Mouse (Mus musculus): ENCODE data around the gene Mmp24.

Mmp24 gene

DNA sequence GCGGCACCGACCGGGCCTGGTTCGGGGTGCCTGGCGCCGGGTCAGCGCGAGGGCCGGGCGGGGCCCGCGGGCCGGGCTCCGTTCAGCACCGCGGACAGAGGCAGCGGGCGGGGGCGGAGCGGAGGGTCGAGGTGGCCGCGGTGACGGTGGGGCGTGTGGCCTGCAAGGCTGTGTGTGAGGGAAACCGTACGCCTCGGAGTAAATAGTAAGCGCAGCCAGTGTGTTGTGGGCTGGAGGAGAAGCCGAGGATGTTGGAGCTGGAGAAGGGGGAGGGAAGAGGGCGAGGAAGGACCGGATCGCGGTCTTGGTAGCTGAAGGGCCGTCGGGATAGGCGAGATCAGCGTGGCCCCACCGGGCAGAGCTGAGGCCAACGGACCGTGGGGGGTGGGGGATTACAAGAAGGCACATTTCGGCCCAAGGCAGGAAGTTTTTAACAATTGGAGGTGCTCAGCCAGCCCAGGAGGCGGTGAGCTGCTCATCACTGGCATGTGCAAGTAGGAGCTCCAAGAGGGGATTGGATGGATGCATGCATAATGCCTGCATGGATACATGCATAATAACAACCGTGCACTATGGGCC, 632 bp downstream of the Mmp24 start:
- DNase-seq (ENCODE audit: low spot score in 2 of 2), result peak; percentile 51 to 75

DNA sequence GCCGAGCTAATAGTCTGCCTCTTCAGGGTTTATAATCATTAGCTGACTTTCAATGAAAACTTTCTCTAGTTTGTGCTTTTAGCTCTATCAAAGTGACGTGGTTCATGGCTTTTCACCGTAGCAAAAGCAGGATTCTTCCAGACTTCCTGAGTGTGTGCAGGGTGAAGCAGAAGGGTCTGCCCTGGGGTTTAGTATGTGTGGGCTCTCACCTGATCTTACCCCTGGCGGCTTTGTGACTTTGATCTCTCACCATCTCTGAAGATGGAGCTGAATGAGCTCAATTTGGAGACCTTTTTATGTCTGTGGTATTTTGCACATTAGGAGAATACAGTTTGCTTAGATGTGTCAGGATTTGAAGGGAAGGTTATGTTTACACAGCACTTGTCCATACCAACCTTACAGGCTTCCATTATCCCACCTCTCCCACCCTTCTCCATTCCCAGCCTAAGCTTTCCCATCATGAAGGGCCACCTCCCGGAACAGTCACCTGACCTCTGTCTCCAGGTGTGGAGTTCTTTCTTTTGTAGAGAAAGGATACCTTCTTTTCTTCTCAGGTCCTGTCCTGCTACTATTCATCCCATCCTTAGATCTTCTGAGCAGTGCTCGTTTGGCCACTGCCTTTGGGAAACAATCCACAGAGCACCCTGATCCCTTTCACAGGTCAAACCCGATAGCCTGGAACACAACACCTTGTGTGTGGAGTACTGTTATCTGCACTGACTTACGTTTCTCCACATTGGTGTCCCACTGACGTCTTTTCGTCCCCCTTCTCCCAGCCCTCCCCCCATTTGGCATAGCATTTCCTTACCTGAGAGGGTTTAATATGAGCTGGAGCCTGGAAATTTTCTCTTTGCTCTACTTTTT, 1.9 kb downstream of the Mmp24 start:
- DNase-seq (ENCODE audit: low spot score in 2 of 2), result no peak

DNA sequence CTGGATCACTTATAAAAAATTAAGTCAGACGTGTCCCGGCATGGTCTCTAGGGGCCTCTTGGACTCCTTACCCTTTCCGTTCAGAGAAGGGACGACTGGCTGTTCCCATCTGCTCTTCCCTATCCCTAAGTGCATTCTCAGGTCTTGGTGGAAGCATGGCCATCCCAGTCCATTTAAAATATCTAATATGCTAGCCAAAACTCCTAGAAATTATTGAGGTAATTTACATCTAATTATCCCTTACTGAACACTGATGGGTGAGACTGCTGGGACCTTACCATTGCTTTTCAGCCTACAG, 2.5 kb downstream of the Mmp24 start:
- no peak for DNase-seq (ENCODE audit: low spot score in 2 of 2)

DNA sequence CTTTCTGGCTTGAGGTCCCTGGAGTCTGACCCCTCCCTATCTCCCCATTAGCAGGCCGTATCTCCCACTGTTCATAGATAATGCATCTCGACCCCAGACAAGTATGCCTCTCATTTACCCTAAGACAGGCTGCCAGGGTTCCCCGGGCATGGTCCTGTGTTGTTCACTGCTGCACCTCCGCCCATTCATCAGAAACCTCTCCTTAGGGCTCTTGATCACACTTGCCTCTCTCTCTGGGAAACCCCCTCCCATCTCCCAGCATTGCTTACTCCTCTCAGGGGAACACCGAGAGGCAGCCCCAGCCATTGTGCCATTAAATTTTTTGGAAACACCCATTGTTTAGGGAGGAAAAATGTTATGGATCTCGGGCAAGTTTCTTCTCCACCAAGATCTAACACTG, 2.9 kb downstream of the Mmp24 start:
- no peak for DNase-seq (ENCODE audit: low spot score in 2 of 2)

DNA sequence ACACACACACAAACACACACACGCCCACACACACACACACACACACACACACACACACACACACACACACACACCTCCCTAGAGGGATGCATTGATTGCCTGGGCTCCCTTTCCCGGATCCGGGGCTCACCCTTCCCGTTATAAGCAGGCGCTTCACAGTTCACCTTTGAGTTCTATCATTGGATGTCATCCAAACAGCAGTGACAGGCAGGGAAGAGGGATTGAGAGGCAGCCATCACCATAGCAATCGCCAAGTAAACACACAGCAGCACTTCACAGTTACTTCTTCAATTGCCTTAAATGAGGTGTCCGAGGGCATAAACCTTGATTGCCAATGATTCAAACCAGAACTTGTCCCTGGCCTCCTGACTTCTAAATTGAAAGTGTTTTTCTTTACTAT, 3.9 kb downstream of the Mmp24 start:
- no peak for DNase-seq (ENCODE audit: low spot score in 2 of 2)

DNA sequence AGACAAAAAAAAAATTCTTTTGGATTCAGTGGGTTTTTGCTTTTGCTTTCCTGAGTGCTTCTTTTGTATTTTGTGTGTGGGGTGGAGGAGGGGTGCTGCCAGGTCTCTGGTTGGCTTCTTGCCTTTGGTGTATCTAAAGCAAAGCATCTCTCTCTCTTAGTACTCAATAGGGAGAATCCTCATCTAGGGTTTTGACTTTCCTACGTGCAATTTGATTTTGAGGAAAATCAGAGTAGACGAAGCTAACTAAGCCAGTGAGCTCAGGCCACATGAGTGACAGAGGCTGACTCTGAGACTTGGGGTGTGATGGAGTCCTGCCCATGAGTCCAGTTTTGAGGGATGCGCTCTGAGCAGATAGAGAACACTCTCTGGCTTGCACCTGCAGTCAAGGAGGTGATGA, 4.4 kb downstream of the Mmp24 start:
- DNase-seq (ENCODE audit: low spot score in 2 of 2), result no peak

DNA sequence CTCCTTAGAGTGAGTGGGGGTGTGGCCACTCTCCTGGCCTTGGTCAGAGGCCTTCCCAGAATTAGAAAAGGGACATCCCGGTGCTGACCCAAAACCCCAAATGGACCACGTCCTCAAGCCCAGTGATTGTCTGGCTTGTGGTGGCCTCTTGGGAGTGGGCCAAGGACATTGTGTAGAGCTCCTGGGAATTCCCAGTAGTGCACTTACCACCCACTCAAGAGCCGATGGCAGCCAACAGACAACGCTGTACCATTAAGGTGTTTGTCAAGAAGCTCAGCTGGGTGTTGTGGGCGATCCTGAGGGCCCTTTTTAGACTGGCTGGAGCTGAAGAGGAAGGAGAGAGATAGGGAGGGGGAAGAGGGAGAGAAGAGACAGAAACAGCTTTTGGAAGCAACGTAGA, 9.4 kb downstream of the Mmp24 start:
- DNase-seq (ENCODE audit: low spot score in 2 of 2), result no peak

DNA sequence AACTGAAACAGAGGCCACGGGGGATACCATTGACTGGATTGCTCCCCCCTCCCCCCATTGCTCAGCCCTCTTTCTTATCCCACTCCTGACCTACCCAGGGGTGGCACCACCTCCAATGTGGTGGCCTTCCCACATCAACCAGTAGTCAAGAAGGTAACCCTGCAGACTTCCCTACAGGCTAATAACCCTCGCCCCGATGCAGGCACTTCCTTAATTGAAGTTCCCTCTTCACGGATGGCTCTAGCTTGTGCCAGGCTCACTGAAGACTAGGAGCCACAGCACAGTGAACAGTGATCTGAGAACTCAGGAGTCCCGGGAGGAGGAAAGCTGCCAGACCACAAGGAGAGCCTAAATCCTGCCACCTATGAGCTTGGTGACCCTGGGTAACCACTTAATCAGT, 11.8 kb downstream of the Mmp24 start:
- no peak for DNase-seq (ENCODE audit: low spot score in 2 of 2)

DNA sequence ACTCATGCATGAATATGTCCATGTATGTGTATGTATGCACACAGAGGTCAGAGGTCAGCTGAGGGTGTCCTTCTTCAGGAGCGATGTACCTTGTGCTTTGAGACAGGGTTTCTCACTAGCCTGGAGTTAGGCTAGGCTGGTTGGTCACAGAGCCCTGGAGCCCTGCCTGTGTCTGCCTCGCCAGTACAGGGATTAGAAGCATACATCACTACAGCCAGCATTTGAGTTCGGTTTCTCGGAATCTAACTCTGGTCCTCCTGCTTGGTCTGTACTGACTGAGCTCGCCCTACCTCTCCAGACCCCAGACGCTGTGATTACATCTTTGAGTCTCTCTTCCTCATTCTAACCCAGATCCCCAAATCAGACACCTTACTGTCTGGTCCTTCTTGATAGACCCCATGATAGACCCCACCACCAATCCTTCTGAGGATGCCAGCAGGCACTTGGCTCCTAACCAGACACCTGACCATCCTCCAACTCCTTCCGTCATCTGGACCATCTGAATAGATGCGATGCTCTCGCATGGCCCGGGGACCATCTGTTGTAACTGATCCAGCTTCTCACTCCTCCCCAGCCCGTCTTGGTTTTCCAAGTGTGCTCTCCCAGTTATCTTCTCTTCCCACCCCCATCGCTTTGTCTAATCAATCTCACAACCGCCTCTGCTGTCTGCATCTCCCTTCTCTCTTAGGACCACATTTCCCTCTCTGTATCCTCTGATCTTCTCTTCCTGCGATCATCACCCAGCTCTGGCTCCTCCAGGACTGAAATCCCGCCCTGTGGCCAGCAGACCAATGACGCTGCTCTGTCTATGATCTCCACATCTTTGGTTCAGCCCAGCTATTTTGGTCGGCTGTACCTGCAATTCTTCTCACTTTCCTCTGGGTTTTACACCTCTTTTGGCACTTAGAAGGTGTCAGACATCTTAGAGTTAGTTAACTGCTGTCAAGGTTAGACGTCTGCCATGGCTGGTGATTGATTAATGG, 13.1 kb downstream of the Mmp24 start:
- no peak for DNase-seq (ENCODE audit: low spot score in 2 of 2)

DNA sequence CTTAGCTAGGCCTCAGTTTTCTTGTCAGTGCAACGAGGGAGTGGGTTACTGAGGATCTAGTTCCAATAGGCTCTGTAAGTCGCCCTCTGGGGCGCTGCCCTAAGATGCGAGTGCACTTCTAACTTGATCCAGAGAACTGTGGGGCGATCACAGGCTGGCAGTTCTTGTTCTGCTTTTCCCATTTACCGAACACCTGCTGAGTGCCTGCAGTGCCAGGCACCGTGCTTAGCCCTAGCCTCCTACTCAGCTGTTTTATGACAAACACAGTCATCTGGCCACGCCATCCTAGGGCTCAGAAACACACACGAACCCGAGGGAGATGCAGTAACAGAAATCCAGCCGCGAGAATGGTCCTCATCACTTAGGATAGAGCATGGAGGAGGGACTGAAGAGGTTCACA, 17.8 kb downstream of the Mmp24 start:
- no peak for DNase-seq (ENCODE audit: low spot score in 2 of 2)

DNA sequence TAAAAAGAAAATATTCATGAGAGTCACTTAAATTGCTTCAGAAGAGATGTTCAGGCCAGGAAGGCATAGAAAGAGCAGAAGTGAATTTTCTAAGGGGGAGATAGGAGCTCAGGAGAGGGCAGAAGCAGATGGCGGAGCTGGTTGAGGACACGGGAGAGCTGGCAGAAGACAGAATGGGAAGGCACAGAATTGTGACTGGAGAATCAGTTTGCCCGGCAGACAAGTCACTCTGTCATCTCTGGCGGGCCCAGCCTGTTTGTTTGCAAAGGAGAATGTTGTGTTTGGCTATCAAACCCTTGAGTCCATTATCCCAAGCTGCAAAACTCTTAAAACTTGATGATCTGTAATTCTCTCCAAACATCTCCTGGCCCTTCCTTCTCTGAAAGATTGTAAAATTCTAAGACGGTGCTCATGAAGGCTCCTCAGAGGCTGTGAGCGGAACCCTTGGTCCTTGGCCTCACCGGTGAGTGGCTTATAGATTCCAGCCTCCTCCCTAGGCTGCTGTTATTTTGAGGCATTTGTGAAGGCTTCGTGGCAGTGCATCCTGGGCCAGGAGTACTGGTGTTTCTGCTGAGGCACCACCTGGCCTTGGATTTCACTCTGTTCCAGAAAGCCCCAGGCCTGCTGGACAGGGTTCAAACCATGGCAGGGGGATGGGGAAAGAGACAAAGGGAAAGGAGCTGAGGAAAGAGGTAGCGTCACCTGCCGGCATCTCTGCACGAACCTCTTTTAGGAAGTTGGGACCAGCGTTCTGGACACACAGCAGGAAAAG, 19.7 kb downstream of the Mmp24 start:
- no peak for DNase-seq (ENCODE audit: low spot score in 2 of 2)

DNA sequence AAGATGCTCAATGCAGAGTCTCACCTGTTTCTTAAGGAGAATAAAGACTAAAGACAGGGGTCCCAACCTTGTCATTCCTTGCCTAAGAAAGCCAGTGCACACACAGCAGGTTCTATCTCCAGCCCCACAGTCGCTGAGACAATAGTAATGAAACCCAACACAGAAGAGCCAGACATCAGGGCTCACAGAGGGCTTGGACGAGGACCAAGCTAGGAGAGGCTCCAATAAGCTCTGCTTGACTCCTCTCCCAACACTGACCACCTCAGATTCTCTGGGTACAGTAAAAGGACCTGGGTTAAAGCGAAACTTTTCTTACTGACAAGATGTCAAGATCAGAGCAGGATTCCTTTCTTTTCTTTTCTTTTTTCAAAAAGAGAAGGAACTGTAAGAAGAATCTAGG, 23.5 kb downstream of the Mmp24 start:
- no peak for DNase-seq (ENCODE audit: low spot score in 2 of 2)

DNA sequence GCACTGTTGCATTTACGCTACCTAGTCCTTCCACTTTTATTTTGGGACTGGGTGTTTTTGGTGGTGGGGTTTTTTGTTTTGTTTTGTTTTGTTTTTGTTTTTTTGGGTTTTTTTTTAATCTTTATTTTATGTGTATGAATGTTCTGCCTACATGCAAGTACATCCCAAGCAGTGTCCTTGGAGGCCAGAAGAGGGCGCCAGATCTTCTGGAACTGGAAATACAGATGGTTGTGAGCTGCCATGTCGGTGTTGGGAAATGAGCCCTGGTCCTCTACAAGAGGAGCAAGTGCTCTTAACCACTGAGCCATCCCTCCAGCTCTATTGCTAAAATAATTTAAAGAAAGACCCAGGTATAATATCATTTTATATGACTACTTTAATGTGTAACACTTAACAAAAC, 27.6 kb downstream of the Mmp24 start:
- no peak for DNase-seq (ENCODE audit: low spot score in 2 of 2)

DNA sequence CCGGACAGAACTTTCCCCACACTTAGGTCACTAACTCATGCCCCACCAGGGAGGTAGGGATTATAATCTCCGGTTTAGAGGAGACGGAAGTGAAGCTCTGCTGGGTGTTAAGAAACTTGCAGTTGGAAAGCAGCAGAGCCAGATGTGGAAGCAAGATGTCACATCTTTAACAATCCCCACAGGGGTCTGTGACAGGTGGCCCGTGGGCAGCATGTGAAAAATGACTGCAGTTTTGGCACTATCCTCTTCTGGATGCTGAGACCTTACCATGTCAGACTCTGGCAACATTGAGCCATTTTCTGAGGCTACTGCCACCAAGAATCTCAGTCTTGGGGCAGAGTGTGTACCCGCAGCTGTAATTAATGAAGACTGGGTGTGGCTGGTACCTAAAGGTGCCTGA, 28.9 kb downstream of the Mmp24 start:
- no peak for DNase-seq (ENCODE audit: low spot score in 2 of 2)

DNA sequence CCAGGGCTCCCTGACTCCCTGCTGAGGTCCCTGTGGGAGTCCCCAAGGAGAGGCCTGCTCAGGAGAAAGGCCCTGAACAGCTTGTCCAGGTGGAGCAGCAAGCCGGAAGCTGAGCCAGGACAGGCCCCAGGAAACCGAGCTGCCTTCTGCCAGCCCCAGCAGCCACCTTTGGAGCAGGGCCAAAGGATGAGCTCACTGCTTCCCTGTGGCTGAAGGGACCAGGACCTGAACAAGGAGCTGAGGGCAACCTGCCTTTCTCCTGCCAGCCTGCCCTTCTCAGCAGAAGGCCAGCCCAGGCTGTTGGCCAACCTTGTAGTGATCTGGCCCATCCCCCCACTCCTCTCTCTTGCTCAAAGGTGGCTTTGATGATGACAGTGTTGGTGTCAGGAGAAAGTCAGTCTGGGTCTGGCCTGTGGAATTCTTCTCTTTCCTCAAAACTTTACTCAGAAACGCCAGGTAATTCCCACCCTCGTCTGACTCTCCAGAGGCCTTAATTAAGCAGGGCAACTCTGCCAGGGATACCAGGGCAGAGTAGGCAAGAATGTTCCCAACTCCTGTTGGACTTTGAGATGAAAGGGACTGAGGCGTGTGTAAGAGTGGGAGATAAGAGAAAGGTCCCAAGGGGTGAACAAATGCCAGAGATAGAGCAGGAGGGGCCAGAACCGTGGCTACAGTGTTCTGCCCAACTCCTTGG, 30.2 kb downstream of the Mmp24 start:
- no peak for DNase-seq (ENCODE audit: low spot score in 2 of 2)

DNA sequence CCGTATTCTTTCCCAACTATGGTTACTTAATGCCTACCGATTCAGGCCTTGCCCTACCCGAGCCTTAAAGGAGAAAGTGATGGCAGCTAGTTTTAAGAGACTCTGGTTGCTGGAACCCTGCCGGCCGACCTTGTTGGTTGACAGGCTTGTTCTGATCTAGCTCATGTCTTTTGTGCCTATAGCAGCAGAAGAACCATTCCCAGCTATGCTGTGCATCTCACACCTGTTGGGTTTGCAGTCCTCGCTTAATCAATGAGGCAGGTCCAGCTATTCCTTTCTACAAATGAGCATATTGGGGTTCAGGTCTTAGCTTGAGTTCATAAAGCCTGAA, 30.7 kb downstream of the Mmp24 start:
- DNase-seq (ENCODE audit: low spot score in 2 of 2), result no peak

DNA sequence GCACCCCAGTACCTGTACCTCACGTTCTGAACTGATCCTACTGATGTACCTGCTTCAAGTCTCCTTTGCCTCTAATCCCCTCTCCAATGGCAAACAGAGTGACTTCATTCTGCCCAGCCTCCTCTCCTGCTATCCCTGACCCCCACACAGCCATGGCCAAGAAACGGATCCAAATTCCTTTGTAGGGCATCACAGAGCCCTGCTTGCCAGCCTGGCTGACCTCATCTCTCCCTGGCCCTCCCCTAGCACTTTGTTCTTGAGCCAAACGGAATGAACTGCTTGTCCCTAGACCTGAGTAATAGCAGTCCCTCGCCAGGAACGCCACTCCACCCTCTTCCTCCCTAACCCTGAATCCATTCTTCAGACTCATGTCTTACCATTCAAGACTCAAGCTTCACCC, 31.4 kb downstream of the Mmp24 start:
- no peak for DNase-seq (ENCODE audit: low spot score in 2 of 2)

DNA sequence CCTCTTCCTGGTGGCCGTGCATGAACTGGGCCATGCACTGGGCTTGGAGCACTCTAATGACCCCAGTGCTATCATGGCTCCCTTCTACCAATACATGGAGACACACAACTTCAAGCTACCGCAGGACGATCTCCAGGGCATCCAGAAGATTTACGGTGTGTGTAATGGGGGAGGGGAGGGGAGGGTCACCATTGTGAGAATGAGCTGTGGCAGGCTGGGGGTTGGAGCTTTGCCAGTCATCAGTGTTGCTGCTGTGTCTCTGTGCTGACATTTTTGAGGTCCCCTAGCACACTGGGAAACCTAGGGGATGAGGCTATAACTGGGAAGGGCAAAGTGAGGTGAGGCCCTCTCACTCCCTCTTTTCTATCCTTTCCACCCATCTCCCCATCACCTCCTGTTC, 32.3 kb downstream of the Mmp24 start:
- DNase-seq (ENCODE audit: low spot score in 2 of 2), result no peak

DNA sequence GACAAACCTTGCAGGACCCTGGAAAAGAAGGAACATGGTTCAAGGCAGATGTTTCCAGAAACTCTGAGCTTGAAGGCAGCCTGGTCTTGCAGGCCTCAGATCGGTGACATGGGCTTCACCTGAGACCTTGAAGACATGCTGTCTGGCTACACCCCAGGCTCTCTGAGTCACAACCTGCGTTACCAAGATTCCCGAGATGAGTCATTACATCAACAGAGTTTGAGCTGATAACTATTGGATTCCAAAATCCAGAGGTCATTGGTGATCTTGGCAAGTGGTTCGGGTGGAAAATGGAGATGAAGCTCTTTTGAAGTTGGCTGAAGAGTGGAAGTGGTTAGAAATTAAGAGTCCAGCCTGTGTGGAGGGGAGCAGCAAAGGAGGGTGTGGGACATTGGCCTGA, 34.5 kb downstream of the Mmp24 start:
- DNase-seq (ENCODE audit: low spot score in 2 of 2), result no peak

DNA sequence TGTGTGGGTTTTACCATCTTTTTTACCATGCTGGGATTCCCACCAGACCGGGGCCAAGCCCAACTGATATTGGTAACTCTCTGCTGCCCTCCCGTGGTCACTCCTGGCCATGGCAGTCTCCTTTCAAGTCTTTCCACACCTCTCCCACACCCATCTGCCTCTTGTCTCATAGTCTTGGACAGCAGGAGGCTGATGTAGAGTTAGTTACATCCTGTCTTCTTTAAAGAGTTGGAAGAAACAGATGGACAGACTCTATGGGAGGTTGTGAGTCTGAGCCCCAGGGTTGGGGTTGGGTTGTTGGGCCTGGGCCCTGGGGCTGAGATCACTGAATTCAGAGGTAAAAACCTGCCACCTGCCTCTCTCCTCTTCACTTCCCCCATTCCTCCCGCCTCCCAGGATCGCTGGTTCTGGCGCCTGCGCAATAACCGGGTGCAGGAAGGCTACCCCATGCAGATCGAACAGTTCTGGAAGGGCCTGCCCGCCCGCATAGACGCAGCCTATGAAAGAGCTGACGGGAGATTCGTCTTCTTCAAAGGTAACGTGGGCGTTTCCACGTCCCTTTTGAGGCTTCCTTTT, 36.8 kb downstream of the Mmp24 start:
- peak in 1 of 2 experiments; percentile 80 for DNase-seq (ENCODE audit: low spot score in 2 of 2)

DNA sequence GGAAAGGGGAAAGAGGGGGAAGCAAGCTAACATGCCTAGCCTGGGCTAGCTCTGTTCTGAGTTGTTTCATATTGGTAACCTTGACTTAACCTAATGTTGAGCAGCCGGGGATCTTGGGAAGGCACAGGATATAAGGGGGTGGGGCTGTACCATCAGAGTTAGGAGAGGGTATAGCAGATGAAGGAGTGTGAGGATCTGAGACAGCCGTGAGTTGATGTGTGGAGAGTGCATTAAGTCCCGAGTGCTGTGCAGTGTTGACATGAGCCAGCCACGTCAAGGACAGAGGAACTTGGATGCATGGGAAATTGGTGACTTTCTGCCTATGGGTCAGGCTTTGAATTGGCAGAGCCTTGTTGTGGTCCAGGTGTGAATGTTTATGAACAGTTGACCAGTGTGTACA, 37.5 kb downstream of the Mmp24 start:
- DNase-seq (ENCODE audit: low spot score in 2 of 2), result no peak
